Mouse (Mus musculus) CH12.LX (cell line): ENCODE data around the gene Sgsh. TPM values are rescaled to one million over a fixed set of nuclear protein-coding genes. Genes with fewer than 3 reads are reported as not detected.

Source experiments
- DNase-seq: peaks from one replicate; pipeline ENCODE4 v3.0.0-alpha.2; 2013; ENCODE audit errors: extremely low read depth
- H3K27ac ChIP-seq: 2 replicates; pipeline ENCODE4 v1.5.1; 2012; ENCODE audit warnings: low read depth, mild to moderate bottlenecking, control low read depth, moderate library complexity; ENCODE audit not compliant: insufficient read depth
- H3K27me3 ChIP-seq: replicated peaks from 2 replicates; pipeline ENCODE3; 2012; ENCODE audit warnings: inconsistent platforms
- H3K36me3 ChIP-seq, 2 experiments: replicated peaks in 1 of 2; 2 replicates each; pipeline versions ENCODE3 to v1.6.1; 2012; ENCODE audit warnings: inconsistent platforms in 1 of 2, low read length in 1 of 2, mild to moderate bottlenecking in 1 of 2, mixed read lengths in 1 of 2, moderate library complexity in 1 of 2; ENCODE audit not compliant: control insufficient read depth in 1 of 2, insufficient read depth in 1 of 2
- H3K4me1 ChIP-seq, 2 experiments: 2 replicates each; pipeline ENCODE4 v1.6.1; 2012; ENCODE audit warnings: inconsistent platforms in 1 of 2, moderate library complexity in 1 of 2; ENCODE audit not compliant: insufficient read depth in 2 of 2, control insufficient read depth in 1 of 2
- H3K4me2 ChIP-seq: 2 replicates; pipeline ENCODE4 v1.6.1; 2012; ENCODE audit warnings: low read depth, mild to moderate bottlenecking, control low read depth; ENCODE audit not compliant: poor library complexity, insufficient read depth, severe bottlenecking
- H3K4me3 ChIP-seq, 3 experiments: fragments of 150-350 bp in 1 of 3; sonication (generic) in 1 of 3; replicated peaks in 1 of 3; 2 replicates each; pipeline versions ENCODE3 to v1.5.1; 2011 to 2012; ENCODE audit warnings: low read depth in 2 of 3, low read length in 2 of 3, mild to moderate bottlenecking in 2 of 3, moderate library complexity in 2 of 3, control low read depth in 1 of 3, improper control_type of control experiment in 1 of 3, inconsistent platforms in 1 of 3, mixed read lengths in 1 of 3; ENCODE audit not compliant: poor library complexity in 1 of 3
- H3K79me2 ChIP-seq: replicated peaks from 2 replicates; pipeline ENCODE4 v1.6.1; 2012; ENCODE audit warnings: mild to moderate bottlenecking, moderate library complexity; ENCODE audit not compliant: control insufficient read depth, poor library complexity, insufficient read depth, severe bottlenecking; ENCODE audit errors: extremely low read depth
- H3K9ac ChIP-seq: 2 replicates; pipeline ENCODE4 v1.6.1; 2012; ENCODE audit warnings: low read depth, mild to moderate bottlenecking, control low read depth, moderate library complexity; ENCODE audit not compliant: insufficient read depth
- H3K9me3 ChIP-seq: replicated peaks from 2 replicates; pipeline ENCODE3; 2012; ENCODE audit warnings: low read length, inconsistent platforms, mixed read lengths
- BHLHE40 ChIP-seq: IDR thresholded peaks from 2 replicates; pipeline ENCODE4 v1.6.1; 2011; ENCODE audit warnings: mild to moderate bottlenecking, low read depth, low read length, improper control_type of control experiment
- CHD2 ChIP-seq: IDR thresholded peaks from 2 replicates; pipeline ENCODE4 v1.6.1; 2011; ENCODE audit warnings: low read length, improper control_type of control experiment
- ELF1 ChIP-seq: IDR thresholded peaks from 2 replicates; pipeline ENCODE4 v1.6.1; 2014; ENCODE audit warnings: low read depth, mild to moderate bottlenecking, inconsistent platforms, low read length, improper control_type of control experiment
- EP300 ChIP-seq: IDR thresholded peaks from 2 replicates; pipeline ENCODE4 v1.6.1; 2011; ENCODE audit warnings: low read length, improper control_type of control experiment
- GABPA ChIP-seq: IDR thresholded peaks from 2 replicates; pipeline ENCODE4 v1.6.1; 2012; ENCODE audit warnings: low read depth, low read length, improper control_type of control experiment, inconsistent platforms; ENCODE audit not compliant: insufficient replicate concordance
- IRF4 ChIP-seq: IDR thresholded peaks from 2 replicates; pipeline ENCODE4 v1.6.1; 2014; ENCODE audit warnings: low read depth, mild to moderate bottlenecking, inconsistent platforms, low read length, improper control_type of control experiment
- KAT2A ChIP-seq: IDR thresholded peaks from 2 replicates; pipeline ENCODE4 v1.6.1; 2012; ENCODE audit warnings: low read length, improper control_type of control experiment, inconsistent platforms; ENCODE audit not compliant: insufficient replicate concordance
- MAFK ChIP-seq: IDR thresholded peaks from 2 replicates; pipeline ENCODE4 v1.6.1; 2011; ENCODE audit warnings: low read length, improper control_type of control experiment; ENCODE audit not compliant: insufficient replicate concordance
- MAX ChIP-seq: IDR thresholded peaks from 2 replicates; pipeline ENCODE4 v1.6.1; 2011; ENCODE audit warnings: low read length, improper control_type of control experiment
- MAZ ChIP-seq: IDR thresholded peaks from 2 replicates; pipeline ENCODE4 v1.6.1; 2012; ENCODE audit warnings: low read depth, mild to moderate bottlenecking, inconsistent platforms, low read length, improper control_type of control experiment, moderate library complexity
- PAX5 ChIP-seq: IDR thresholded peaks from 2 replicates; pipeline ENCODE4 v1.6.1; 2012; ENCODE audit warnings: low read length, inconsistent platforms, mixed read lengths
- POLR2A ChIP-seq: IDR thresholded peaks from 2 replicates; pipeline ENCODE4 v1.6.1; 2011; ENCODE audit warnings: low read depth, mild to moderate bottlenecking, improper control_type of control experiment, low read length
- SMC3 ChIP-seq: IDR thresholded peaks from 2 replicates; pipeline ENCODE4 v1.6.1; 2011; ENCODE audit warnings: low read depth, low read length, improper control_type of control experiment
- TBP ChIP-seq: conservative IDR thresholded peaks from 2 replicates; pipeline ENCODE4 v1.6.1; 2011; ENCODE audit warnings: low read depth, low read length, improper control_type of control experiment
- USF1 ChIP-seq: IDR thresholded peaks from 2 replicates; pipeline ENCODE4 v1.6.1; 2014; ENCODE audit warnings: low read depth, mild to moderate bottlenecking, inconsistent platforms, low read length, improper control_type of control experiment
- ZKSCAN1 ChIP-seq: IDR thresholded peaks from 2 replicates; pipeline ENCODE4 v1.6.1; 2012; ENCODE audit warnings: low read depth, inconsistent platforms, low read length, improper control_type of control experiment, borderline replicate concordance
- ZNF384 ChIP-seq: IDR thresholded peaks from 2 replicates; pipeline ENCODE4 v1.6.1; 2012; ENCODE audit warnings: low read depth, low read length, improper control_type of control experiment, inconsistent platforms
- dilution Hi-C: fragments of 300-500 bp; cut with MboI; formaldehyde crosslinking; loops from 2 replicates; pipeline ENCODE4 v1.14.3; 2020; ENCODE audit warnings: low sequenced_read_pairs; ENCODE audit not compliant: extremely low pct_unique_long_range_greater_than_20kb, extremely low pct_ligation_motif_present
- in situ Hi-C: fragments of 300-500 bp; cut with MboI; formaldehyde crosslinking; loops from 3 replicates; pipeline ENCODE4 v1.14.3; 2019; ENCODE audit warnings: low sequenced_read_pairs, low pct_ligation_motif_present, low pct_unique_long_range_greater_than_20kb, mixed read lengths
- polyA plus RNA-seq: library from polyadenylated mRNA; unstranded; fragments of >175 nt; gene quantifications from 2 replicates; pipeline ENCODE4 v1.2.1, GENCODE M21; 2012; ENCODE audit warnings: low read depth; ENCODE audit not compliant: insufficient read length
- total RNA-seq, 2 experiments: library from RNA; depleted of rRNA; stranded (reverse); fragments of 300-350 nt in 1 of 2; fragments of >200 nt in 1 of 2; gene quantifications; 2 replicates each; pipeline ENCODE4 v1.2.3; 2012 to 2014

Gene Sgsh
- total and polyA plus RNA-seq, 3 experiments: 3.2 to 12.2 (median 10.6) TPM

- no peak for TF ChIP-seq PAX5
- peak; percentile 73; the same call in 1 of the 2 replicates for TF ChIP-seq MAX
- TF ChIP-seq GABPA: peak; percentile 71; the same call in 1 of the 2 replicates
- TF ChIP-seq MAZ: no peak
- no peak for TF ChIP-seq ZNF384
- peak; percentile 100 for TF ChIP-seq CHD2
- TF ChIP-seq SMC3: no peak
- no peak for TF ChIP-seq EP300
- TF ChIP-seq KAT2A: peak; percentile 98
- no peak for TF ChIP-seq ZKSCAN1
- TF ChIP-seq TBP: peak; percentile 61; the same call in 1 of the 2 replicates
- no peak for TF ChIP-seq BHLHE40
- peak; percentile 98 for TF ChIP-seq POLR2A
- TF ChIP-seq USF1: no peak
Measured at GRCm38 (mm10) chr11:119299391-119300245, 55.7 kb downstream of the Sgsh start, which contains the start of gene Eif4a3 (continued).

DNA sequence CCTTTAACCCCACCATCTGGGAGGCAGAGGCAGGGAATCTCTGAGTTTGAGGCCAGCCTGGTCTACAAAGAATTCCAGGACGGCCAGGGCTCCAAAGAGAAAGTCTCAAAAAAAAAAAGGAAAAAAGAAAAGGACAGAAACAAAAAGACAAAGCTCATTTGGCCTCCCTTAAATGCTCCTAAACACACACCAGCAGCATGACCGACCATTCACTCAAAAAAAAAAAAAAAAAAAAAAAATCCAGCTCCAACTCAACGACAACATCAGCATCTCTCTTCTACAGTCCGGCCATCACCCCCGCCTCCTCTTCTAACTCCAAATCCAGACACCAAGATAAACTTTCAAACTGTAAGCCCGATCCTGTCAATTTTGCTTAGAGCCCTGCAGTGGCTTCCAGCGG, 56.4 kb downstream of the Sgsh start:
- no peak overlapping the region for H3K27ac ChIP-seq
- dilution Hi-C loops (no loop called here), in situ Hi-C loops (no loop called here)
- peaks cover 41% of the 10 kb centered on the region for H3K79me2 ChIP-seq
- no peaks in the 10 kb centered on the region for H3K9me3 ChIP-seq
- H3K4me2 ChIP-seq: peak overlapping the region; percentile 97
- H3K36me3 ChIP-seq: peaks cover 41 to 43% of the 10 kb centered on the region in 2 experiments
- peak overlapping the region; percentile 93 for H3K9ac ChIP-seq
- peak overlapping the region; percentile 79 to 99 (median 89) for H3K4me3 ChIP-seq
- no peak for TF ChIP-seq IRF4
- 0 out of 2 replicates have a peak, but pooled peaks have one; percentile 44 for TF ChIP-seq CHD2
- peak; percentile 41; the same call in 1 of the 2 replicates for TF ChIP-seq ZNF384
- TF ChIP-seq MAZ: no peak
- TF ChIP-seq MAFK: no peak
- no peak for TF ChIP-seq TBP
- peaks cover 7 to 21% of the 10 kb centered on the region in 2 experiments for H3K4me1 ChIP-seq
- DNase-seq: no peak
- H3K27me3 ChIP-seq: peaks cover 34% of the 10 kb centered on the region

GRCm38 (mm10) chr11:119297996-119298395, 57.3 kb downstream of the Sgsh start:
- H3K79me2 ChIP-seq: peaks cover 41% of the 10 kb centered on the region
- no peak overlapping the region for H3K27ac ChIP-seq
- dilution Hi-C loops (no loop called here), in situ Hi-C loops (no loop called here)
- peaks cover 50 to 53% of the 10 kb centered on the region in 2 experiments for H3K36me3 ChIP-seq
- peak overlapping the region in 2 of 3 experiments; percentile 7 to 89 for H3K4me3 ChIP-seq
- H3K9me3 ChIP-seq: no peaks in the 10 kb centered on the region
- peak overlapping the region; percentile 93 for H3K9ac ChIP-seq
- TF ChIP-seq ELF1 (peak; percentile 61), BHLHE40 (no peak)
- peak; percentile 33 for DNase-seq
- H3K4me2 ChIP-seq: peak overlapping the region; percentile 97
- peaks cover 24% of the 10 kb centered on the region for H3K27me3 ChIP-seq
- H3K4me1 ChIP-seq: peaks cover 7 to 21% of the 10 kb centered on the region in 2 experiments

Other genes starting within 250 kb of the Sgsh start
- 9.4 and 15.9 TPM in 2 replicates for gene Tbc1d16, start 127.0 kb downstream of the Sgsh start, total RNA-seq (2012; rRNA removed)
- 0.65 and 0.79 TPM in 2 replicates for gene Tbc1d16, start 127.0 kb downstream of the Sgsh start, total RNA-seq (2014; rRNA removed)
- 2.4 and 2.7 TPM in 2 replicates for gene Tbc1d16, start 127.0 kb downstream of the Sgsh start, polyA plus RNA-seq
- 0.80 and 1.3 TPM in 2 replicates for gene Ccdc40, start 127.0 kb downstream of the Sgsh start, total RNA-seq (2012; rRNA removed)
- gene Ccdc40, start 127.0 kb downstream of the Sgsh start, total RNA-seq (2014; rRNA removed): 0.82 and 0.97 TPM in 2 replicates
- 1.2 and 1.4 TPM in 2 replicates for gene Ccdc40, start 127.0 kb downstream of the Sgsh start, polyA plus RNA-seq
- gene Gaa, start 87.6 kb downstream of the Sgsh start, total RNA-seq (2012; rRNA removed): 80.8 and 105 TPM in 2 replicates
- 19.6 and 19.8 TPM in 2 replicates for gene Gaa, start 87.6 kb downstream of the Sgsh start, total RNA-seq (2014; rRNA removed)
- 91.0 and 93.2 TPM in 2 replicates for gene Gaa, start 87.6 kb downstream of the Sgsh start, polyA plus RNA-seq
- gene Eif4a3, start 55.4 kb downstream of the Sgsh start, total RNA-seq (2012; rRNA removed): 402 and 538 TPM in 2 replicates
- gene Eif4a3, start 55.4 kb downstream of the Sgsh start, total RNA-seq (2014; rRNA removed): 400 and 449 TPM in 2 replicates
- gene Eif4a3, start 55.4 kb downstream of the Sgsh start, polyA plus RNA-seq: 554 and 605 TPM in 2 replicates
- gene Card14, start 47.8 kb downstream of the Sgsh start, total RNA-seq (2012; rRNA removed): 0.63 and 1.1 TPM in 2 replicates
- gene Card14, start 47.8 kb downstream of the Sgsh start, total RNA-seq (2014; rRNA removed): not detected in 2 replicates
- gene Card14, start 47.8 kb downstream of the Sgsh start, polyA plus RNA-seq: 0.16 TPM in 1 of 2 replicates, not detected in the other
- gene Slc26a11, start within 50 bp of the Sgsh start, total RNA-seq (2012; rRNA removed): 2.7 and 3.3 TPM in 2 replicates
- gene Slc26a11, start within 50 bp of the Sgsh start, total RNA-seq (2014; rRNA removed): 1.4 and 1.9 TPM in 2 replicates
- gene Slc26a11, start within 50 bp of the Sgsh start, polyA plus RNA-seq: 1.6 and 2.6 TPM in 2 replicates
- 12.4 and 23.2 TPM in 2 replicates for gene Rnf213, start 37.6 kb upstream of the Sgsh start, total RNA-seq (2012; rRNA removed)
- gene Rnf213, start 37.6 kb upstream of the Sgsh start, total RNA-seq (2014; rRNA removed): 3.6 and 4.2 TPM in 2 replicates
- gene Rnf213, start 37.6 kb upstream of the Sgsh start, polyA plus RNA-seq: 8.2 and 11.2 TPM in 2 replicates
- gene Endov, start 135.8 kb upstream of the Sgsh start, total RNA-seq (2012; rRNA removed): 13.3 and 18.5 TPM in 2 replicates
- gene Endov, start 135.8 kb upstream of the Sgsh start, total RNA-seq (2014; rRNA removed): 13.0 and 13.5 TPM in 2 replicates
- gene Endov, start 135.8 kb upstream of the Sgsh start, polyA plus RNA-seq: 12.0 and 13.3 TPM in 2 replicates
- gene Nptx1, start 192.2 kb upstream of the Sgsh start, total RNA-seq (2012; rRNA removed): under 0.01 TPM in 1 of 2 replicates, not detected in the other
- gene Nptx1, start 192.2 kb upstream of the Sgsh start, total RNA-seq (2014; rRNA removed): not detected in 2 replicates
- not detected in 2 replicates for gene Nptx1, start 192.2 kb upstream of the Sgsh start, polyA plus RNA-seq
- gene Rptor, start 247.4 kb upstream of the Sgsh start, total RNA-seq (2012; rRNA removed): 26.7 and 29.3 TPM in 2 replicates
- 8.3 and 10.3 TPM in 2 replicates for gene Rptor, start 247.4 kb upstream of the Sgsh start, total RNA-seq (2014; rRNA removed)
- gene Rptor, start 247.4 kb upstream of the Sgsh start, polyA plus RNA-seq: 28.3 and 33.1 TPM in 2 replicates